Mouse (Mus musculus): Measurements from ENCODE around the gene Pacsin1. TPM values are rescaled to one million over a fixed set of nuclear protein-coding genes. Genes with fewer than 3 reads are reported as not detected.
A peak's percentile ranks its signal among the peaks of the same experiment; 100 is the strongest.
"Not testable (repeated sequence)": the region's sequence is repeated elsewhere in the genome, so short reads cannot be mapped to it uniquely, and the experiment has no call there.

Gene Pacsin1
- total RNA-seq, 1 experiment from 2014 or later: not detected

GRCm38 (mm10) chr17:27634871-27635574 is 20.3 kb upstream of the Pacsin1 start, which contains the start of gene RPS10-NUDT3:
RPS10-NUDT3 (minus strand) TSS chr17:27635222.
- ATAC-seq (replicated peaks; ENCODE audit: low read depth, poor library complexity, severe bottlenecking): peak; percentile 91

- ATAC-seq (replicated peaks; ENCODE audit: low read depth, poor library complexity, severe bottlenecking): not testable (repeated sequence)
These were observed 19.8 kb upstream of the Pacsin1 start for GRCm38 (mm10) chr17:27635575-27635903.

GRCm38 (mm10) chr17:27636132-27637020 is 18.9 kb upstream of the Pacsin1 start, which contains the start of gene Rps10:
Rps10 (minus strand) TSS chr17:27636669.
- ATAC-seq (replicated peaks; ENCODE audit: low read depth, poor library complexity, severe bottlenecking): no peak

- peak; percentile 31 for ATAC-seq (replicated peaks; ENCODE audit: low read depth, poor library complexity, severe bottlenecking)
These were observed 18.0 kb upstream of the Pacsin1 start for GRCm38 (mm10) chr17:27637333-27637732.

GRCm38 (mm10) chr17:27638921-27639332 is 16.4 kb upstream of the Pacsin1 start:
- no peak for ATAC-seq (replicated peaks; ENCODE audit: low read depth, poor library complexity, severe bottlenecking)

- not testable (repeated sequence) for ATAC-seq (replicated peaks; ENCODE audit: low read depth, poor library complexity, severe bottlenecking)
These were observed 15.5 kb upstream of the Pacsin1 start for GRCm38 (mm10) chr17:27639851-27640250.

GRCm38 (mm10) chr17:27642491-27643062 is 12.7 kb upstream of the Pacsin1 start:
- peak; percentile 62 for ATAC-seq (replicated peaks; ENCODE audit: low read depth, poor library complexity, severe bottlenecking)

- ATAC-seq (replicated peaks; ENCODE audit: low read depth, poor library complexity, severe bottlenecking): peak; percentile 50; the same call in 1 of the 2 replicates
These were observed 12.2 kb upstream of the Pacsin1 start for GRCm38 (mm10) chr17:27643101-27643500.

- no peak for ATAC-seq (replicated peaks; ENCODE audit: low read depth, poor library complexity, severe bottlenecking)
These were observed 11.6 kb upstream of the Pacsin1 start for GRCm38 (mm10) chr17:27643756-27644155.

GRCm38 (mm10) chr17:27644572-27644971 is 10.7 kb upstream of the Pacsin1 start:
- ATAC-seq (replicated peaks; ENCODE audit: low read depth, poor library complexity, severe bottlenecking): no peak

GRCm38 (mm10) chr17:27645807-27646206 is 9.5 kb upstream of the Pacsin1 start:
- no peak for ATAC-seq (replicated peaks; ENCODE audit: low read depth, poor library complexity, severe bottlenecking)

GRCm38 (mm10) chr17:27650160-27650559 is 5.1 kb upstream of the Pacsin1 start:
- ATAC-seq (replicated peaks; ENCODE audit: low read depth, poor library complexity, severe bottlenecking): peak; percentile 79

- ATAC-seq (replicated peaks; ENCODE audit: low read depth, poor library complexity, severe bottlenecking): no peak
These were observed 4.7 kb upstream of the Pacsin1 start for GRCm38 (mm10) chr17:27650586-27650985.

GRCm38 (mm10) chr17:27652046-27652790 is 3.1 kb upstream of the Pacsin1 start:
- no peak for ATAC-seq (replicated peaks; ENCODE audit: low read depth, poor library complexity, severe bottlenecking)

- no peak for ATAC-seq (replicated peaks; ENCODE audit: low read depth, poor library complexity, severe bottlenecking)
These were observed 1.9 kb upstream of the Pacsin1 start for GRCm38 (mm10) chr17:27653253-27653959.

GRCm38 (mm10) chr17:27656011-27656399 is 696 bp downstream of the Pacsin1 start:
- ATAC-seq (replicated peaks; ENCODE audit: low read depth, poor library complexity, severe bottlenecking): peak; percentile 13; the same call in 1 of the 2 replicates

- ATAC-seq (replicated peaks; ENCODE audit: low read depth, poor library complexity, severe bottlenecking): peak; percentile 23; the same call in 1 of the 2 replicates
These were observed 1.1 kb downstream of the Pacsin1 start for GRCm38 (mm10) chr17:27656414-27656813.

- no peak for ATAC-seq (replicated peaks; ENCODE audit: low read depth, poor library complexity, severe bottlenecking)
These were observed 1.8 kb downstream of the Pacsin1 start for GRCm38 (mm10) chr17:27657123-27657522.

- no peak for ATAC-seq (replicated peaks; ENCODE audit: low read depth, poor library complexity, severe bottlenecking)
These were observed 3.5 kb downstream of the Pacsin1 start for GRCm38 (mm10) chr17:27658767-27659166.
